Mouse (Mus musculus) CH12.LX (cell line): ENCODE results near the gene Csk.

Experiments used
- CHD2 ChIP-seq: IDR thresholded peaks from 2 replicates; pipeline ENCODE4 v1.6.1; 2011; ENCODE audit warnings: low read length, improper control_type of control experiment
- CTCF ChIP-seq, 2 experiments: IDR thresholded peaks in 1 of 2; conservative IDR thresholded peaks in 1 of 2; 2 replicates each; pipeline ENCODE4 v1.5.1; 2011 to 2012; ENCODE audit warnings: low read depth in 2 of 2, low read length in 2 of 2, improper control_type of control experiment in 1 of 2, inconsistent platforms in 1 of 2, mild to moderate bottlenecking in 1 of 2, moderate library complexity in 1 of 2
- JUND ChIP-seq: conservative IDR thresholded peaks from 2 replicates; pipeline ENCODE4 v1.6.1; 2011; ENCODE audit warnings: low read depth, low read length, improper control_type of control experiment
- MAFK ChIP-seq: IDR thresholded peaks from 2 replicates; pipeline ENCODE4 v1.6.1; 2011; ENCODE audit warnings: low read length, improper control_type of control experiment; ENCODE audit not compliant: insufficient replicate concordance
- POLR2A ChIP-seq: IDR thresholded peaks from 2 replicates; pipeline ENCODE4 v1.6.1; 2011; ENCODE audit warnings: low read depth, mild to moderate bottlenecking, improper control_type of control experiment, low read length
- RAD21 ChIP-seq: IDR thresholded peaks from 2 replicates; pipeline ENCODE4 v1.6.1; 2011; ENCODE audit warnings: low read depth, mild to moderate bottlenecking, low read length, improper control_type of control experiment, moderate library complexity
- ZC3H11A ChIP-seq: IDR thresholded peaks from 2 replicates; pipeline ENCODE4 v1.6.1; 2012; ENCODE audit warnings: low read depth, mild to moderate bottlenecking, inconsistent platforms, low read length, improper control_type of control experiment

DNA sequence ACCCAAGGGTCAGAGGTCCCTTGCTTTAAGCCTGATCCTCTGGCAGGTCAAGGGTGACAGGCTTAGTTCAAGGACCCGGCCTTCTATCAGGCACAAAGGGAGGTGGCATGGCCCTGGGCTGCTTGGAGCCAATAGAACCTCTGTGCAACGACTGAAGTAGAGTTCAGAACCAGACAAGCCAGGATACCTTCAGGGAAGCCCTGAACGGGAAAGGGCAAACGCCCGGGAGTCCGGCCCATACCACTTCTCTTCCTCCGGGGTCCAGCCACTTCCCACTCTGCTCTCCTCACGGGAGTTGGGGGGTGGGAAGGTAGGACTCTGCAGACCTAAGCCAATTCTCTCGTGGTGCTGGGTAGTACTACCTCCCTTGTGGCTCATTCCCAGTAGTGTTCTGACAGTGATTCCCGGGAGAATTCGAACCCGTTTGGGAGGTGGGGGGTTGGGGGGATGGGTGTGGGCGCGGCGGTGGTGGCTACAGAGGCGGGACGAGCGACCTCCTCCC, 8.9 kb downstream of the Csk start:
- TF ChIP-seq RAD21 (no peak), CTCF (conservative IDR thresholded peaks at IDR 0.05 in 1 of 2, IDR thresholded peaks at IDR 0.05 in 1 of 2; ENCODE audit: low read depth in 2 of 2, low read length in 2 of 2) (no peak), ZC3H11A (no peak), CHD2 (peak; percentile 59; the same call in 1 of the 2 replicates), MAFK (no peak), POLR2A (no peak), JUND (no peak)
